Mouse (Mus musculus): ENCODE results near the gene Bub1. TPM values are rescaled to one million over a fixed set of nuclear protein-coding genes. Genes with fewer than 3 reads are reported as not detected.

Gene Bub1
- polyA plus RNA-seq, 1 experiment from 2014 or later, result 38.8 TPM

DNA sequence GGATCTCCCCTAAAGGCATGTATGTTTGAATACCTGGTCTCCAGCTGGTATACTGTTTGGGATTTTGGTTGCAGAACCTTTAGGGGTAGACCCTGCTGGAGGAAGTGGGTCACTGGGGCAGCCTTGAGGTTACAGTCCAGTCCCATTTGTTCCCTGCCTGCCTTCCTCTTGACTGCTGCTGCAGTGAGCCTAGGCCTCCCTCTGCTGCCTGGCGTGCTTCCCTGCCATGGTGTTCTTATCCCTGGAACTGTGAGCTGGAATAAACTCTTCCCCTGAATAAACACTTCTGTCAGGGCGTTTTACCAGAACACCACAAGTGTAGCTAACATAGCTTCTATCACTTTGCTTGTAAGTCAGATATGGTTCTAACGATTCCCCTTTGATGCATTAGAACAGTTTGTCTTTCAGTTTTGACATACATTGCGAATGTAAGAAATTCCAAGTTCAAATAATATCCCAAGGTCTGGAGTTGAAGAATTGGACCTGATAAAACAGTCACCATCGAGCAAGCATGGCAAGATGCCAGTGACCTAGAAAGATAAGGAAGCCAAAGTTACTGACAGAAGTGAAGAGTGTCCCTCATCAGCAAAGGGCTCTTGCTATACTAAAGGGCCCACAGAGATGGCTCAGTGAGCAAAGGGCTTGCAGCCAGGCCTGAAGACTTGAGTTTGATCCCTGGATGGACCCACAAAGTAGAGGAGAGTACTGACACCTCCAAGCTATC lies 72.3 kb downstream of the Bub1 start:
- no peak overlapping the region for H3K9ac ChIP-seq (ENCODE audit: low read depth, low read length)
- no peaks in the 10 kb centered on the region for H3K27me3 ChIP-seq (ENCODE audit: control insufficient read depth, insufficient read depth, low read length)
- H3K4me3 ChIP-seq (ENCODE audit: low read length), result no peak overlapping the region
- no peak overlapping the region for H3K27ac ChIP-seq (ENCODE audit: low read depth, low read length)
- no peaks in the 10 kb centered on the region for H3K9me3 ChIP-seq (ENCODE audit: control insufficient read depth, low read length)
- peaks cover 8% of the 10 kb centered on the region for H3K4me1 ChIP-seq (ENCODE audit: control insufficient read depth, insufficient read depth, low read length)
- 87% methylated on average over 5 of the region's 5 CpGs for WGBS
- ATAC-seq (ENCODE audit: low FRiP score, low TSS enrichment), result no peak
- peaks cover 18% of the 10 kb centered on the region for H3K36me3 ChIP-seq (ENCODE audit: control insufficient read depth, insufficient read depth, low read length)
- H3K4me2 ChIP-seq (replicated peaks; ENCODE audit: low read depth, low read length), result no peak overlapping the region

DNA sequence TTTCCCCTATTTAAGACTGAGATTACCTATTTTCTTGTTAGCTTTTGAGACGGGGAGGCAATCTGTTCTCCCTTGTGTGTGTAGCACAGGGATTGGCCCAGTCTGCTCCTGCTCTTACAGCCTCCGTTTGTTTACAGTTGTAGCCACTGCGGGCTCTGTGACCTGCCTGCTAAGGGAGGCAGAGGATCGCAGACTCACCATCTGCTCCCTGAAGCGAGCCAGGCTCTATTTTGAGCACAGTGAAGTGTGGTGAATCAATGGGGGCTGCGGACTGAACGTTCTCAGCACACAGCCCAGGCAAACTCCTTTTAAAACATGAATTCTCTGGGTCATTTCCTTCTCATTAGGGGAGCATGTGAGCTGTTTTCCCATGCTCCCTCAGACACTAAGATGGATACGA lies 74.5 kb downstream of the Bub1 start:
- Histone ChIP-seq H3K9me3 (ENCODE audit: control insufficient read depth, low read length) (no peaks in the 10 kb centered on the region), H3K4me2 (replicated peaks; ENCODE audit: low read depth, low read length) (no peak overlapping the region; the same call in 1 of the 2 replicates), H3K27me3 (ENCODE audit: control insufficient read depth, insufficient read depth, low read length) (no peaks in the 10 kb centered on the region), H3K27ac (ENCODE audit: low read depth, low read length) (no peak overlapping the region), H3K4me3 (ENCODE audit: low read length) (no peak overlapping the region), H3K9ac (ENCODE audit: low read depth, low read length) (no peak overlapping the region), H3K4me1 (ENCODE audit: control insufficient read depth, insufficient read depth, low read length) (peaks cover 11% of the 10 kb centered on the region), H3K36me3 (ENCODE audit: control insufficient read depth, insufficient read depth, low read length) (peaks cover 10% of the 10 kb centered on the region)
- 15% methylated on average over 8 of the region's 8 CpGs for WGBS
- ATAC-seq (ENCODE audit: low FRiP score, low TSS enrichment), result peak; percentile 73

DNA sequence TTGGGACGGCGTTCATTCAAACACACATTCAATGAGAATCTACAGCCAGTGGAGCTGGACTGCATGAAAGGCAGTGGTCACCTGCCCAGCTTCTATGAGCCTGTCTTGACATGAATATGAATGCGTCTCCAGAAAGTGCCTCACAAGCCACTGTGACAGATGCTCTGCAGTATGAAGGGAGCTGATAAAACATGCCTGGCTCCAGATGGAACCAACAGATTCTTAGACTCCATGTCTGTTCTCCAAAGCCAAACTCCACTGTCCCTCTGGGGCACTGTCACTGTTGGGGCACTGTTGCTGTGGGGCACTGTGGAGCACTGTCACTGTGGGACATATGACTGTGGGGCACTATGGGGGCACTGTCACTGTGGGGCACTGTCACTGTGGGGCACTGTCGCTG lies 77.6 kb downstream of the Bub1 start:
- Histone ChIP-seq H3K27me3 (ENCODE audit: control insufficient read depth, insufficient read depth, low read length) (no peaks in the 10 kb centered on the region), H3K4me2 (replicated peaks; ENCODE audit: low read depth, low read length) (no peak overlapping the region), H3K36me3 (ENCODE audit: control insufficient read depth, insufficient read depth, low read length) (no peaks in the 10 kb centered on the region; the same call in 1 of the 2 replicates), H3K4me1 (ENCODE audit: control insufficient read depth, insufficient read depth, low read length) (peaks cover 13% of the 10 kb centered on the region), H3K27ac (ENCODE audit: low read depth, low read length) (no peak overlapping the region), H3K9me3 (ENCODE audit: control insufficient read depth, low read length) (no peaks in the 10 kb centered on the region), H3K9ac (ENCODE audit: low read depth, low read length) (no peak overlapping the region), H3K4me3 (ENCODE audit: low read length) (no peak overlapping the region)
- 93% methylated on average over 4 of the region's 4 CpGs for WGBS
- ATAC-seq (ENCODE audit: low FRiP score, low TSS enrichment), result no peak

DNA sequence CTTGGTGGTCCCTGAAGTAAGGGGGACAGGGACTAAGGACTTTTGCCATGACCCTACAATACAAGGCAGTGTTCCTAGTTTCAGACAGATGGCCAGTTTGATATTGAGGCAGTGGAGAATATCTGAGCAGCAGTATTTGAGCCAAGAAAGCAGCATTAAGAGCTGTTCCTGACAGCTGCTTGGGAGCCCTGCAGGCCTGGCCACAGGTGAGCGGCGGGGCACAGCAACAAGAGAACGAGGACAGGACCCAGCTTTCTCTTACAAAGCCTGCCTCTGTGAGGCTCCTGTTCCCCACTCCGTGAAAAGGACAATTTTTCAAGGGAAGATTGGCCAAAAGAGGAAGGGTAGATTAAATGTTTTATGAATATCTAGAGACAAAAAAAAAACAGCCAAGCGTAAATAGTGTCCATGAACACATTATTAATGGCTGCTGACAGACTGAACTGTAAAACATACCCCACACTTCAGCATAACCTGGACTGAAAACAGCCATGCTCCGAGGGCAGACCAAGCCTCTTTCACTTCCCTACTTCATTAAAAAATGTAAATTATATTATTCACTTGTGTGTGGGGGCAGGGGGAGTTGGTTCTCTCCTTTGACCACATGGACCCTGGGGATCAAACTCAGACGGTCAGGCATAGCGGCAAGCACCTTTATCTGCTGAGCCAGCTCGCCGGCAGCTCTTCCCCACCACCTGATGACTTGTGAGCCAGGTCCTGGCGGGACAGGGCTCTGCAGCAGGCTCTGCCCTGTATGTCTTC lies 79.6 kb downstream of the Bub1 start:
- WGBS, result 52% methylated on average over 11 of the region's 11 CpGs
- peaks cover 7% of the 10 kb centered on the region; the same call in 1 of the 2 replicates for H3K4me1 ChIP-seq (ENCODE audit: control insufficient read depth, insufficient read depth, low read length)
- no peak for ATAC-seq (ENCODE audit: low FRiP score, low TSS enrichment)
- no peak overlapping the region for H3K9ac ChIP-seq (ENCODE audit: low read depth, low read length)
- H3K4me3 ChIP-seq (ENCODE audit: low read length), result no peak overlapping the region
- H3K36me3 ChIP-seq (ENCODE audit: control insufficient read depth, insufficient read depth, low read length), result no peaks in the 10 kb centered on the region; the same call in 1 of the 2 replicates
- H3K27ac ChIP-seq (ENCODE audit: low read depth, low read length), result no peak overlapping the region
- no peaks in the 10 kb centered on the region for H3K27me3 ChIP-seq (ENCODE audit: control insufficient read depth, insufficient read depth, low read length)
- no peaks in the 10 kb centered on the region for H3K9me3 ChIP-seq (ENCODE audit: control insufficient read depth, low read length)
- no peak overlapping the region for H3K4me2 ChIP-seq (replicated peaks; ENCODE audit: low read depth, low read length)

Other genes starting within 250 kb of the Bub1 start
- 2.8 and 5.7 TPM in 2 replicates for gene Zfp661, start 244.8 kb downstream of the Bub1 start, polyA plus RNA-seq (2014; fragmentation: Nextera tagmentation; extraction: Ambion mirVana)
- gene Mrps5, start 244.6 kb downstream of the Bub1 start, polyA plus RNA-seq (2014; fragmentation: Nextera tagmentation; extraction: Ambion mirVana), result 142 and 146 TPM in 2 replicates
- gene Mal, start 175.2 kb downstream of the Bub1 start, polyA plus RNA-seq (2014; fragmentation: Nextera tagmentation; extraction: Ambion mirVana), result 21.4 and 33.2 TPM in 2 replicates
- 1.2 and 2.3 TPM in 2 replicates for gene Mall, start 101.9 kb downstream of the Bub1 start, polyA plus RNA-seq (2014; fragmentation: Nextera tagmentation; extraction: Ambion mirVana)
- 29.1 and 32.0 TPM in 2 replicates for gene Nphp1, start 43.0 kb downstream of the Bub1 start, polyA plus RNA-seq (2014; fragmentation: Nextera tagmentation; extraction: Ambion mirVana)
- gene Mtln, start 39.4 kb downstream of the Bub1 start, polyA plus RNA-seq (2014; fragmentation: Nextera tagmentation; extraction: Ambion mirVana), result 37.6 and 47.7 TPM in 2 replicates
- 1.4 and 1.6 TPM in 2 replicates for gene Acoxl, start 7.0 kb upstream of the Bub1 start, polyA plus RNA-seq (2014; fragmentation: Nextera tagmentation; extraction: Ambion mirVana)

Data from kidney, embryonic 14.5 days (tissue).